Mouse (Mus musculus): ENCODE measurements around the gene 1500011B03Rik.

DNA sequence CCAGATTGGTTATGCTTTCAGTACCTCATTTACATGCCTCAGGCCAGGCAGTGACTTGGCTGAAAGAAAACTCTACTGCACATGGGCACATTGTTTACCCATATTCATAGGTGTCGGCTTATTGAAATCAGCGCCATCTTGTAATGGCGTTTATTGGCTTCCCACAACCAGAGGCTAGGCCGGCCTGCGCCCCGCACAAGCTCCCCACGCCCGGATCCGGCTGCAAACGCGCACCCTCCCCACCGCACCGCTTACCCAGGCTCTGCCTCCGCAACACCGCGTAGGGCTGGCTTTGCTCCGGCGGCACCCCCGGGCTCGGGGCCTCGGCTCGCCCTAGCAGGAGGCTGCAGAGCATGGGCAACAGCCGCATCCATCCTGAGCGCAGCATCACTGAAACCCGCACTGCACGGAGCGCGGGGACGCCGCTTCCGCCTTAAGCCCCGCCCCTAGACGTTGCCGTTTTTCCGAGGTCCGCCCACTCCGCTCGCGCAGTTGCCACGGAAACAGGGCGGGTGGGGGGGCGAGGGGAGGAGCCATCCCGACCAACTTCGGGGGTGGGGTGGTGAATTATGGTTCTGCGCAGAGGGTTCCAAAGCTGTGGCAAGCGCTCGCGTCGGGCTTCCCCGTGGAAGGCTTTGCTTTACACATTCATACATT is 9.6 kb downstream of the 1500011B03Rik start:
- TF ChIP-seq TAL1 (IDR thresholded peaks at IDR 0.05; ENCODE audit: low read length) (no peak), GATA1 (IDR thresholded peaks at IDR 0.05; ENCODE audit: low read length) (no peak)
